Mouse (Mus musculus) stomach, embryonic 14.5 days (tissue): ENCODE data around the gene Gpc5. TPM values are rescaled to one million over a fixed set of nuclear protein-coding genes. Genes with fewer than 3 reads are reported as not detected.

Experiments
- ATAC-seq: fragments of 200-750 bp; cut with Nextera tagmentation; 2 replicates; pipeline ENCODE4 v1.8.0; 2017; ENCODE audit warnings: low read depth, moderate TSS enrichment; ENCODE audit not compliant: insufficient number of reproducible peaks, insufficient read depth, low FRiP score
- H3K27ac ChIP-seq: fragments of 300-500 bp; sonication (generic); 2 replicates; pipeline ENCODE4 v1.5.1; 2014; ENCODE audit warnings: mild to moderate bottlenecking, low read length, moderate library complexity, mixed read lengths
- H3K27me3 ChIP-seq: fragments of 300-500 bp; sonication (generic); 2 replicates; pipeline ENCODE4 v1.6.1; 2014; ENCODE audit warnings: low read length, control low read depth, mixed read lengths; ENCODE audit not compliant: control insufficient read depth, insufficient read depth
- H3K36me3 ChIP-seq: fragments of 300-500 bp; sonication (generic); 2 replicates; pipeline ENCODE4 v1.6.1; 2014; ENCODE audit warnings: mild to moderate bottlenecking, control low read depth, low read length, moderate library complexity, mixed read lengths; ENCODE audit not compliant: control insufficient read depth, insufficient read depth
- H3K4me1 ChIP-seq: fragments of 300-500 bp; sonication (generic); 2 replicates; pipeline ENCODE4 v1.6.1; 2014; ENCODE audit warnings: low read length, control low read depth, mixed read lengths; ENCODE audit not compliant: control insufficient read depth, insufficient read depth
- H3K4me2 ChIP-seq: fragments of 300-500 bp; sonication (generic); replicated peaks from 2 replicates; pipeline ENCODE4 v1.6.1; 2014; ENCODE audit warnings: low read depth, low read length, control low read depth
- H3K4me3 ChIP-seq: fragments of 300-500 bp; sonication (generic); 2 replicates; pipeline ENCODE4 v1.5.1; 2014; ENCODE audit warnings: low read depth, low read length, control low read depth
- H3K9ac ChIP-seq: fragments of 300-500 bp; sonication (generic); replicated peaks from 2 replicates; pipeline ENCODE4 v1.6.1; 2014; ENCODE audit warnings: low read depth, mild to moderate bottlenecking, control low read depth, low read length, moderate library complexity, mixed read lengths
- H3K9me3 ChIP-seq: fragments of 300-500 bp; sonication (generic); 2 replicates; pipeline ENCODE4 v1.6.1; 2016; ENCODE audit warnings: low read depth, low read length, control low read depth; ENCODE audit not compliant: control insufficient read depth
- WGBS: fragments of 180-500 bp; shearing (Covaris S2); extraction: QIAGEN DNeasy Blood & Tissue Kit; methylation state at CpG from one replicate; pipeline ENCODE4 v1.1.7; 2014; 5-methylcytosine and 5-hydroxymethylcytosine counted together
- polyA plus RNA-seq: library from polyadenylated mRNA; unstranded; fragments of >200 nt; fragmentation: Nextera tagmentation; extraction: Ambion mirVana; gene quantifications from 2 replicates; pipeline ENCODE4 v1.2.1, GENCODE M21; 2014

Gpc5 gene
- polyA plus RNA-seq, 1 experiment from 2014 or later = 0.48 TPM

GRCm38 (mm10) chr14:116308541-116308940 is 1216.5 kb downstream of the Gpc5 start:
- ATAC-seq = no peak
- no peaks in the 10 kb centered on the region for H3K27me3 ChIP-seq
- H3K4me2 ChIP-seq = no peak overlapping the region
- H3K27ac ChIP-seq = no peak overlapping the region
- WGBS = 90% methylated on average over 2 of the region's 2 CpGs
- no peaks in the 10 kb centered on the region for H3K9me3 ChIP-seq
- no peak overlapping the region for H3K9ac ChIP-seq
- H3K4me3 ChIP-seq = no peak overlapping the region
- no peaks in the 10 kb centered on the region for H3K36me3 ChIP-seq
- no peaks in the 10 kb centered on the region for H3K4me1 ChIP-seq

GRCm38 (mm10) chr14:116317491-116317890 is 1225.5 kb downstream of the Gpc5 start:
- Histone ChIP-seq H3K9me3 (no peaks in the 10 kb centered on the region), H3K27ac (no peak overlapping the region), H3K36me3 (no peaks in the 10 kb centered on the region), H3K9ac (no peak overlapping the region), H3K4me3 (no peak overlapping the region), H3K4me2 (no peak overlapping the region), H3K4me1 (no peaks in the 10 kb centered on the region), H3K27me3 (no peaks in the 10 kb centered on the region)
- no peak for ATAC-seq

- Histone ChIP-seq H3K4me1 (no peaks in the 10 kb centered on the region), H3K27ac (no peak overlapping the region), H3K27me3 (no peaks in the 10 kb centered on the region), H3K4me2 (no peak overlapping the region), H3K9ac (no peak overlapping the region), H3K36me3 (no peaks in the 10 kb centered on the region), H3K4me3 (no peak overlapping the region), H3K9me3 (no peaks in the 10 kb centered on the region)
- 90% methylated on average over 4 of the region's 4 CpGs for WGBS
- no peak for ATAC-seq
These were observed 1244.2 kb downstream of the Gpc5 start for GRCm38 (mm10) chr14:116336182-116336581.

DNA sequence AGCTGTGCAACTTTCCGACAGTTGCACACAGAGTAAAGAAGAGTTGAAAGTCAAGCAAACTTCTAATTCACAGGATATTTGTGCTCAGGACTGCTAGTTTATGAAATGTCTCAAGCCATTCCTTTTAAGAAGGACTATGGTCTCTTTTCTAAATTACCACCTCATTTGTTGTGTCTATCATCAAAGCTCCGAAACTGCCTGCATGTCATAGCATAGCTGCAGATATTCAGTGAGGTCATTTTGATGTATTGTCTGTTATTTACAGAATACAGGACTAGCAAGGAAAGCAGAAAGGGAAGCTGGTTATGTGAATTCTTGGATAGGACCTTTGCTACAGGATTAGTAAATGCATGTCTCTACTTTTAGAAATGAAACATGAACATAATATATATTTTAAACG is 1246.4 kb downstream of the Gpc5 start:
- no peak overlapping the region for H3K4me2 ChIP-seq
- no peak for ATAC-seq

DNA sequence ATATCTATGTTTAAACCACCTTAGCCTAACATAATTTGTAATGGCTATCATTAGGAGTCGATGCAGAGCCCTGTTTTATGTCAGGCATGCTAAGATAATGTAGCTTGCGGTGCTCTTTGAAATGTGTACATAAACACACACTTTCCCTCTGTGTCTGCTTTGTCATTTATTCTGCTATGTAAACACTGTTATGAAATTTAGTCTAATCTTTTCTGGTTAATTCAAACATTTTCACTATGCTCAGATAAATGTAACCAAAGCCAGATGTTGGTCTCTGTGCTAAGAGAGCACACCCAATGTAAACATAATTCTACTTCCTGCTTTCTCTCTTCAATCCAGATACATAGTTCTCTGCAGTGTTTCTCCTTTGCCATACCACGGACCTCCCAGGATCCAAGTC is 1256.5 kb downstream of the Gpc5 start:
- peaks cover 10% of the 10 kb centered on the region; the same call in 1 of the 2 replicates for H3K4me1 ChIP-seq
- peak overlapping the region; percentile 66; the same call in 1 of the 2 replicates for H3K27ac ChIP-seq
- H3K4me2 ChIP-seq = no peak overlapping the region
- no peaks in the 10 kb centered on the region for H3K9me3 ChIP-seq
- H3K27me3 ChIP-seq = no peaks in the 10 kb centered on the region
- H3K36me3 ChIP-seq = no peaks in the 10 kb centered on the region
- H3K4me3 ChIP-seq = no peak overlapping the region
- ATAC-seq = peak; percentile 85; the same call in 1 of the 2 replicates
- 12% methylated on average over 3 of the region's 3 CpGs for WGBS
- H3K9ac ChIP-seq = no peak overlapping the region

More for the DNA sequence above, 1246.4 kb downstream of the Gpc5 start:
- no peak overlapping the region for H3K27ac ChIP-seq
- H3K27me3 ChIP-seq = no peaks in the 10 kb centered on the region
- 64% methylated on average over 3 of the region's 3 CpGs for WGBS
- H3K4me1 ChIP-seq = no peaks in the 10 kb centered on the region
- no peaks in the 10 kb centered on the region for H3K36me3 ChIP-seq
- H3K9me3 ChIP-seq = no peaks in the 10 kb centered on the region
- H3K9ac ChIP-seq = no peak overlapping the region
- no peak overlapping the region for H3K4me3 ChIP-seq

- no peak for ATAC-seq
- Histone ChIP-seq H3K4me3 (no peak overlapping the region), H3K4me2 (no peak overlapping the region), H3K9ac (no peak overlapping the region), H3K9me3 (no peaks in the 10 kb centered on the region), H3K27me3 (no peaks in the 10 kb centered on the region), H3K4me1 (no peaks in the 10 kb centered on the region), H3K27ac (no peak overlapping the region), H3K36me3 (no peaks in the 10 kb centered on the region)
- 55% methylated on average over 2 of the region's 2 CpGs for WGBS
These were observed 1292.6 kb downstream of the Gpc5 start for GRCm38 (mm10) chr14:116384602-116385001.

DNA sequence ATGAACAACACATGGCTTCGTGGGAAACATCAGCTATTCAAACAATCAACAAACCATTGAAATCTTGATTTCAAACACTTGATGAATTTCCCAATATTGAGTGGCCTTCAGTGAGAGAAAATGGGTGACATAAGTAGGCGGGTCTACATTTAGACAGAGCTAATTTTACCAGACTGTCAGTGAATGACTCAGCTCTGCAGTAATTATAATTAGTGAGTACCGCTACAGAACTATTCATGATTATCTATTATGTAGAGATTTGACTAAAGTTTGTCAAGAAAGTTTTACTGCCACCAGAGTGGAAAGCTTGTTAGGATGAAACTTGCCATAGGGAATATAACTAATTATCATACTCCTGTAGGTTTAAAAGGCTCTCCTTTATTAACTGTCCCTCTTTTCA is 1323.5 kb downstream of the Gpc5 start:
- Histone ChIP-seq H3K9ac (no peak overlapping the region), H3K27ac (no peak overlapping the region), H3K36me3 (no peaks in the 10 kb centered on the region), H3K4me3 (no peak overlapping the region), H3K4me2 (no peak overlapping the region), H3K27me3 (no peaks in the 10 kb centered on the region), H3K9me3 (no peaks in the 10 kb centered on the region), H3K4me1 (no peaks in the 10 kb centered on the region)
- 77% methylated on average over 3 of the region's 3 CpGs for WGBS
- no peak for ATAC-seq

GRCm38 (mm10) chr14:116448219-116448618 is 1356.2 kb downstream of the Gpc5 start:
- H3K4me3 ChIP-seq = no peak overlapping the region
- ATAC-seq = no peak
- H3K36me3 ChIP-seq = no peaks in the 10 kb centered on the region

DNA sequence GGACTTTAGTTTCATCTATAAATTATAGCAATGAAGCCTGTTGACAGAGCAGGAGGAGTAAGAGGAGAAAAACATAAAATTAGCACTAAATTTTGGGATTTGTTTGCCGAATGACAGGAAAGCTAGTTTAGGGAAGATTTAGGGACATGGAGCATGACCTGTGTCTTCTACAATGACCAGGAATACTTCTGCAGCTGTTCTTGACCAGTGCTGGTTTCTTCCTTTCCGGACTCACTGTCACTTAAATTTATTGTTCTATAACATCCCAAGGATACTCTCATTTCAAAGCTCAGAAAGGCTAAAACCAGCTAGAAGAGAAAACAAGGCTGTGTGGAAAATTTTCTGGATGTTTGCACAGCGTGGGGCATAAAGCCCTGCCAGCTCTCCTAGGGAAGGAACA is 1361.3 kb downstream of the Gpc5 start:
- no peak overlapping the region for H3K4me2 ChIP-seq
- WGBS = 51% methylated on average over 3 of the region's 3 CpGs
- H3K9ac ChIP-seq = no peak overlapping the region
- H3K27me3 ChIP-seq = no peaks in the 10 kb centered on the region
- no peak overlapping the region for H3K4me3 ChIP-seq
- H3K36me3 ChIP-seq = no peaks in the 10 kb centered on the region
- no peak for ATAC-seq
- H3K27ac ChIP-seq = no peak overlapping the region
- no peaks in the 10 kb centered on the region for H3K4me1 ChIP-seq
- no peaks in the 10 kb centered on the region for H3K9me3 ChIP-seq

More at GRCm38 (mm10) chr14:116448219-116448618, 1356.2 kb downstream of the Gpc5 start:
- WGBS = 28% methylated on average over 4 of the region's 4 CpGs
- no peaks in the 10 kb centered on the region for H3K4me1 ChIP-seq
- no peak overlapping the region for H3K27ac ChIP-seq
- no peaks in the 10 kb centered on the region for H3K27me3 ChIP-seq
- no peak overlapping the region for H3K9ac ChIP-seq
- H3K9me3 ChIP-seq = no peaks in the 10 kb centered on the region
- no peak overlapping the region for H3K4me2 ChIP-seq
